Mouse (Mus musculus) left cerebral cortex, postnatal 14 days (tissue): Measurements from ENCODE around the gene Fanca. TPM values are rescaled to one million over a fixed set of nuclear protein-coding genes. Genes with fewer than 3 reads are reported as not detected.
"Not testable (repeated sequence)": the region's sequence is repeated elsewhere in the genome, so short reads cannot be mapped to it uniquely, and the experiment has no call there.

Source experiments
- DNase-seq, 2 experiments: peaks; one replicate each; pipeline ENCODE4 v3.0.0; 2021 to 2022; ENCODE audit warnings: low spot score in 2 of 2, mixed read lengths in 1 of 2
- intact Hi-C: fragments of 180-260 bp; cut with DNase I; formaldehyde crosslinking; loops from one replicate; pipeline ENCODE4 v1.15.1; 2025
- total RNA-seq, 2 experiments: library from RNA; stranded (reverse); gene quantifications; 2 replicates each; pipeline ENCODE4 v1.2.3; 2021

The Fanca gene
- total RNA-seq, 2 experiments from 2014 or later, result 4.1 to 6.5 TPM

DNA sequence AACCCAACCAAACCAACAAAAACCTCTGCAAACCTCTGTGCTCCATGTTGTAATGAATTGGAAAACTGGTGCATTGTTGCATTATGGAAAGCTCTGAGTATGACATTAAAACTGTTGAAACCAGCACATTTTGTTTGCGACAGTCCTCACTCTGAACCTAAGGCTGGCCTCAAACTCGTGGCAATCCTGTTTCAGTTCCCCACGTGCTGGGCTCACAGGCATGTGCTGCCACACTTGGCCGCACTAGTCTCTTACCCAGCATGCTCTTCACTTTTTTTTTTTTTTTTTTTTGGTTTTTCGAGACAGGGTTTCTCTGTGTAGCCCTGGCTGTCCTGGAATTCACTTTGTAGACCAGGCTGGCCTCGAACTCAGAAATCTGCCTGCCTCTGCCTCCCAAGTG is 35.4 kb downstream of the Fanca start:
- DNase-seq, intact Hi-C loops: not testable (repeated sequence)

- no peak for DNase-seq
- intact Hi-C loops, result no loop called here
These were observed 37.9 kb downstream of the Fanca start for GRCm38 (mm10) chr8:123280302-123281094.

- intact Hi-C loops, result no loop called here
These were observed 38.5 kb downstream of the Fanca start for GRCm38 (mm10) chr8:123279828-123280227.

GRCm38 (mm10) chr8:123278445-123278844 is 39.9 kb downstream of the Fanca start:
- no peak for DNase-seq
- intact Hi-C loops, result no loop called here

More at GRCm38 (mm10) chr8:123279828-123280227, 38.5 kb downstream of the Fanca start:
- DNase-seq, result no peak

DNA sequence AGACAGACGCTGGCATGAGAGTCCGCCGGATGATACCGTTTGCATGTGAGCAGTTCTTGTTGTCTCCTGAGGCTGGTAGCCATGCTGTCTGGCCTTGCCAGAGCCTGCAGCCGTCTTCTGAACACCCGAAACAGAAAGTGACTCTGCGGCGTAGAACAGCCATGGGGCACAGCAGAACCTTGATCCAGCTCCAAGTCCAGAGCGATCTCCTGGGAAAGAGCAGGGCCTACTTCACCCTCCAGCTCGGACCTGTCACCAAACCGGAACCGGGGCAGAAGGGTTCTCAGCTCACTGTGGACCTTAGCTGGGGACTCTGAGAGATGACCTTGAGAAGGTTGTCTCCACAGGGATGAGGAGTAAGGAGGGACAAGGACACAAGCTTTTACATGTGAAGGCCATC is 43.3 kb downstream of the Fanca start:
- intact Hi-C loops, result no loop called here
- no peak for DNase-seq

GRCm38 (mm10) chr8:123274447-123274846 is 43.9 kb downstream of the Fanca start:
- DNase-seq, result no peak
- intact Hi-C loops, result no loop called here

DNA sequence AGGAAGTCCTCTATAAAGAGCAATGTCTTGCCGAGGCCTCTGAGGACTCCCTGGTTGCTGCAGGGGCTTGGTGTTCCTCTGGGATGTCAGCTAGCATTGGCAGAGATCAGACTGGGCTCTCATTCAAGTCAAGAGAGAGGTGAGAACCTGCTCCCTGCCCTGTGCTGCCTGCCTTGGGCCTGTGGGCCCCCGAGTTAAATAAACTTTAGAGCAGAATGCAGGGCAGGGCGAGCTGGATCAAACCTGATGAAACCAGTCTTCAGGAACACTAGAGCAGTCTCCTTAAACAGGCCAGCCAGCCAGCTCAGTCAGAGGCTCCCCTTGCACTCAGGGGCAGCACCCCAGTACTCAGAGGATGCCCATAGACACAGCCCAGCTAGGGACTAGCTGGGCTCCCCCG is 46.5 kb downstream of the Fanca start:
- DNase-seq, result no peak
- intact Hi-C loops, result no loop called here

- no peak for DNase-seq
- intact Hi-C loops, result no loop called here
These were observed 47.2 kb downstream of the Fanca start for GRCm38 (mm10) chr8:123271147-123271546.

DNA sequence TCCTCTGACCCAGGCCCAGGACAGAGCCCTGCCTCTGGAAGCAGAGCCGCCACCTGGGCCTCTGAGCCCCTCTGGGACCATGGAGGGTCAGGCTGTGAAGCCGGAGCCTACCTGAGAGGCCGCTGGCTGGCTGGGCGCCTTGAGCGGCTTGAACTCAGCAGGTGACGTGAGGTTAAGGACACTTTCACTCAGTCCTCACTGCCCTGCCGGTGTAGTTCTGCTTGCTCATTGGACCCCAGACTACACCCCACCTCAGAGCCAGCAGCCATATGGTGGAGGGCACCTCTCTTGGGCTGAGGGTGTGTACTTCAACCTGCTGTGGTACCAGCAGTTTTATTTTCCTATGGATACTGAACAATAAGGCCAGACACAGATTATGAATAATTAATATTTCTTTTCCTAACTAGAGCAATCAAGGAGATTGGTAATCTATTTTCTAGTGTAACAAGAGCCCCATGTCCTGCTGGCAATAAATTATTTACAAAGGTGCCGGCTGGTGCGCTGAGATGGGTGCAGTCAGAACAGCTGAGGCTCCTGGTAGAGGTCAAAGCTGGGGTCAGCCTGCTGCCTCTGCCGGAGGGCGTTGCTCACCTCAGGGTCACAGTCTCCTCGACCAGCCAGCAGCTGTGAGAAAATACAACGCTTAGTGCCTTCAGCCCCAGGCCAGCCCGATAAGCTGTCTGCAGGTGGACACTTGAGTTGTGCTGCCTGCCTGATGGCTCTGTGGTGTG is 50.3 kb downstream of the Fanca start:
- DNase-seq, result no peak
- intact Hi-C loops, result no loop called here

DNA sequence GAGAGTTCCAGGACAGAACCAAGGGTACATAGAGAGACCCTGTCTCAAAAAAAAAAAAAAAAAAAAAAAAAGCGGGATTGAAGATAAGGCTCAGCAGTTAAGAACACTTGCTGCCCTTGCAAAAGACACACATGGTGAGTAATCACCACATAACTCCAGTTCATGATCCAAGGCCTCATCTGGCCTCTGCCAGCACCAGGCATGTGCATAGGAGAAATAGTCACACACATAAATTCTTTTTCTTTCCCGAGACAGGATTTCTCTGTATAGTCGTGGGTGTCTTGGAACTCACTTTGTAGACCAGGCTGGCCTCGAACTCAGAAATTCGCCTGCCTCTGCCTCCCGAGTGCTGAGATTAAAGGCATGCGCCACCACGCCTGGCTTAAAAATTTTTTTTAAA is 60.8 kb downstream of the Fanca start:
- intact Hi-C loops, DNase-seq: not testable (repeated sequence)

- peak in 1 of 2 experiments; percentile 37 for DNase-seq
- intact Hi-C loops, result no loop called here
These were observed 61.3 kb downstream of the Fanca start for GRCm38 (mm10) chr8:123257114-123257513.

DNA sequence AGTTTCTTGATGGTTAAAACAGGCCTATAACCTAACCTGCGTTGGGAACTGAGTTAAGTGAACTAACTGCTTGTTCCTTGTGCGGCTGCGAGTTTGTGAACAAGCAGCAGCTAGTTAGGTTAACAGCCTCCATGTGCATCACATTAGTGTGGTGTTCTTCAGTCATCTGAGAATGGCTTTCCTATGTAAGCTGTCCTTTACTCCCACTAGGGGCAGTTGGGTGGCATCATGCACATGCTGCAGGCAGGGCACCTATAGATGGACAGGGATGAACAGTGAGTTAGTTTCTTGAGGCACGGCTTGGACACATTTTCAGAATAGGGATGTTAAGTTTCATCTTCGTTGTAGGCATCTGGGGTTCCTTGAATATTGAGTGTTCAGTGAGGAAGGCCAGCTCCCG is 63.2 kb downstream of the Fanca start:
- no peak for DNase-seq

GRCm38 (mm10) chr8:123254099-123254885 is 64.1 kb downstream of the Fanca start, which contains the start of the genes Zfp276 and Vps9d1:
Gene Zfp276 (plus strand): TSS chr8:123254195.
Gene Vps9d1 (minus strand): TSS chr8:123254348.
- DNase-seq, result peak in 1 of 2 experiments; percentile 87
- intact Hi-C loops, result no loop called here

More for the DNA sequence above, 63.2 kb downstream of the Fanca start:
- intact Hi-C loops, result no loop called here

DNA sequence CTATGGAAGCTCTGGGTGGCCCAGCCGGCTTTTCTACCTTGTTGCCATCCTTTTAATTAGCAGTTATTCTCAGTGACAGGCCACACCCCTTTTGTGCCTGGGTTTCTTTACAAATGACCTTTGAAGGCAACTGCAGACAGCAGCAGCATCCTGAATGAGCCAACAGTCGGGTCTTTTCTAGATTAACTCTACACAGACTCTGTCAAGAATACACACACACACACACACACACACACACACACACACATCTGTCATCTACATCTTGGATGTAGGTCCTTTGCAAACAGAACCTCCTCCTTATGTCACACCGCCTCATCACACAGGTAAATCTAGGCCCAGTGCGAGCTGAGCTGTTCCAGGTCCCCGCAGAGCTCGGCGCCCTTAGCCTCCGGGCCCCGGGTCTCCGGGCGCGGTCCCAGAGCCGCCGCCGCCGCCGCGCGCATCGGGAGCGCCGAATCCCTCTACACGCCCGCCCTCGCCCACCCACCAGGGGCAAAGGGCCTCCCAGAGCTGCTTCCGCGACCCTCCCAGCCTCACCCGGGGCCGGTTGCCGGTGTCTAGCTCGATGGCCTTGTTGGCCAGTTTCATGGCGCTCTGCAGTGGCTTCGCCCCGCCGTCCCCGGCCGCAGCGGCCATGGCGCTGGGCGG is 64.8 kb downstream of the Fanca start:
- DNase-seq, result no peak
- intact Hi-C loops, result no loop called here

- intact Hi-C loops, result no loop called here
- DNase-seq, result no peak
These were observed 65.5 kb downstream of the Fanca start for GRCm38 (mm10) chr8:123252925-123253324.

- DNase-seq, result no peak
- intact Hi-C loops, result no loop called here
These were observed 67.4 kb downstream of the Fanca start for GRCm38 (mm10) chr8:123250940-123251339.

GRCm38 (mm10) chr8:123248596-123248995 is 69.8 kb downstream of the Fanca start:
- intact Hi-C loops, result no loop called here
- no peak for DNase-seq

DNA sequence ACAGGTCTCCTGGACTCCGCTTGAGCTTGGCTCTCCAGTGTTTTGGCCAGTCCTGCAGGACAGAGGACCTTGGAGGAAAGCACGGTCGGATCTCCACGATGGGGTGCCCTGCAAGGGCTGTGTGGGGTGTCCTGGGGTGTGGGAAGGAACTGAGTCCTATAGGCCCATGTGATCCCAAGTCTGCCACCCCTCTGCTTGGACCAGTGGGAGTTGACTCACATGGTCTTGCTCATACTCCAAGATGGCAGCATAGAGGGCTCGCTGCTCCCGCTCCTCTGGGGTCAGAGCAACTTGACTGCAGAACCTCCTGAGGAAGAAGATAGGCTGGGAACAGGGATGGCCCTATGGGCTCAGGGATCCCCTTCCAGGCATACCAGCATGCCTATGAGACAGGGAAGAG is 70.6 kb downstream of the Fanca start:
- intact Hi-C loops, result no loop called here
- DNase-seq, result no peak

DNA sequence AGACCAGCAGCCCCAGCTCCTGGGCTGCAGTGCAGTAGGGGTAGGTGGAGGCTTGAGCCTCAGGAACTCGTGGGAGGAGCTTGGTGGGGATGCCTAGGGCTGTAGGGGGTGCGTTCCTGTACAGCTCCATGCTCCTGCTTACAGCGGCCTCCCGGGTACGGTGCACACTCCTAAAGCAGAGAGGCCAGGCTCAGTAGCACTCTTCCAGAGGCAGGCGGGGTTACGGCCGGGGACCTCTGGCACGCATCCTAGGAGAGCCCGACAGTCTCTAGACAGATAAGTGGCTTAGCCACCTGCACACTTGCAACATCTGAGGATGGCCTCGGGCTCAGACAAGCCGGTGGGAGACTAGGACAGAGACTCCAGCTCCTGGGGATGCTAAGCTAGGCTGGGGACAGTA is 72.8 kb downstream of the Fanca start:
- intact Hi-C loops, result no loop called here
- DNase-seq, result no peak
